Mouse (Mus musculus): ENCODE data around the gene Rusc2.
A peak's percentile ranks its signal among the peaks of the same experiment; 100 is the strongest.

Rusc2 gene

GRCm38 (mm10) chr4:43384541-43384940, 2.8 kb downstream of the Rusc2 start:
- no peak for DNase-seq

GRCm38 (mm10) chr4:43386932-43387331, 5.2 kb downstream of the Rusc2 start:
- DNase-seq, result no peak

GRCm38 (mm10) chr4:43389390-43389789, 7.6 kb downstream of the Rusc2 start:
- no peak for DNase-seq

GRCm38 (mm10) chr4:43389845-43390440, 8.2 kb downstream of the Rusc2 start:
- peak; percentile 51 for DNase-seq

GRCm38 (mm10) chr4:43391521-43392050, 9.8 kb downstream of the Rusc2 start:
- DNase-seq, result no peak

GRCm38 (mm10) chr4:43394345-43394891, 12.6 kb downstream of the Rusc2 start:
- peak; percentile 90 for DNase-seq

GRCm38 (mm10) chr4:43395147-43395546, 13.4 kb downstream of the Rusc2 start:
- DNase-seq, result no peak

GRCm38 (mm10) chr4:43395836-43396235, 14.1 kb downstream of the Rusc2 start:
- no peak for DNase-seq

- no peak for DNase-seq
These were observed 14.6 kb downstream of the Rusc2 start for GRCm38 (mm10) chr4:43396381-43396780.

GRCm38 (mm10) chr4:43398014-43398413, 16.2 kb downstream of the Rusc2 start:
- no peak for DNase-seq

- DNase-seq, result no peak
These were observed 17.1 kb downstream of the Rusc2 start for GRCm38 (mm10) chr4:43398829-43399331.

GRCm38 (mm10) chr4:43399391-43400131, 17.8 kb downstream of the Rusc2 start:
- DNase-seq, result no peak

- no peak for DNase-seq
These were observed 19.2 kb downstream of the Rusc2 start for GRCm38 (mm10) chr4:43400976-43401375.

GRCm38 (mm10) chr4:43401486-43401885, 19.7 kb downstream of the Rusc2 start:
- no peak for DNase-seq

GRCm38 (mm10) chr4:43402212-43402611, 20.4 kb downstream of the Rusc2 start:
- no peak for DNase-seq

GRCm38 (mm10) chr4:43404697-43405096, 22.9 kb downstream of the Rusc2 start:
- no peak for DNase-seq

- peak; percentile 82 for DNase-seq
These were observed 24.6 kb downstream of the Rusc2 start for GRCm38 (mm10) chr4:43406162-43406971.

GRCm38 (mm10) chr4:43407071-43407920, 25.5 kb downstream of the Rusc2 start:
- no peak for DNase-seq

GRCm38 (mm10) chr4:43414761-43415160, 33.0 kb downstream of the Rusc2 start:
- no peak for DNase-seq

- DNase-seq, result no peak
These were observed 33.7 kb downstream of the Rusc2 start for GRCm38 (mm10) chr4:43415221-43416070.

- no peak for DNase-seq
These were observed 34.3 kb downstream of the Rusc2 start for GRCm38 (mm10) chr4:43416071-43416490.

Measured in kidney, adult 11 months (tissue).